Mouse (Mus musculus): ENCODE data around the gene Bri3bp.

The Bri3bp gene

GRCm38 (mm10) chr5:125457538-125457937, 16.2 kb downstream of the Bri3bp start:
- DNase-seq, result no peak

DNA sequence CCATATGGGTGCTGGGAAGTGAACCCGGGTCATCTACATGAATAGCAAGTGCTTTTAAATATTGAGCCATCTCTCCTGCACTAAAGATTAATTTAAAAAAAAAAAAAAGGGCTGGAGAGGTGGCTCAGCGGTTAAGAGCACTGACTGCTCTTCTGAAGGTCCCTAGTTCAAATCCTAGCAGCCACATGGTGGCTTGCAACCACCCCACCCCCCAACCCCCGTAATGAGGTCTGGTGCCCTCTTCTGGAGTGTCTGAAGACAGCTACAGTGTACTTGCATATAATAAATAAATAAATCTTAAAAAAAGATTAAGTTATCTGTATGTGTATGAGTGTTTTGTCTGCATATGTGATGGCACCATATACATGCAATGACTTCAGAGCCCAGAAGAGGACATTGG, 19.2 kb downstream of the Bri3bp start:
- no peak for DNase-seq

GRCm38 (mm10) chr5:125461868-125462445, 20.6 kb downstream of the Bri3bp start:
- no peak for DNase-seq

DNA sequence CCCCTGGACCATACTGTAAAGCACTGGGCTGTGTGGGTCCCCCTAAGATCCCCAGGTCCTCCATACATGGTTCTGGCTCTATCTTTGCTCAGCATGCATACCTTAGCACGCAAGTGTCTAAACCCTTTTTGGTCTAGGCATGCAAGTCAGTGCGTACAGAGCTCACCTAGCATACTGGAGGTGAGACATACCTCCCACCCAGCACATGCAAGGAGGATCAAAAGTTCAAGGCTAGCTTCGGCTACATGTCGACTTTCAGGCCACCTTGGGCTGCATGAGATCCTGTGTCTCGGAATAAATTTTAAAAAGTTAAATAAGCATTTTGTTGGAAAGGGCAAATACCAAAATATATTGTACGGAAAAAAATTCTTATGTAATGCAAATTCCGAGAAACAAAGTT, 23.8 kb downstream of the Bri3bp start:
- no peak for DNase-seq

DNA sequence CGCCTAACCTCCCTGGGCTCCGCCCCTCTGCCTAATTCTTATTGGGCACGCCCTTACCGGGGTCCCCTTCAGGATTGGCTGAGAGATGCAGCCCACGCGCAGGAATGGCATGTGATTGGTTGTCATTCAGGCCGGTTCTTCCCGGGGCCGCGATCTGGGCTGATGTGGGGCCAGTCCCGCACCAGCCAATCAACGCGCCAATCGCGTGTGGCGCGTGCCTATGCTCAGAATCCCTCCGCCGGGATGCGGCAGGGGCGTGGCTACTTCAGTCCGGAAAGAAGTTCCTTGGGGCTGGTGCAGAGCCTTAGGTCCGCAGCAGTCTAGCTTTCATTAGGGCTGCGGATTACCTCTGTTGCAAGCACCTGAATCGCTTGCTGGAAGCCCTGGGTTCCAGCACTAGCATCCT, 24.3 kb downstream of the Bri3bp start:
- DNase-seq, result peak; percentile 95

DNA sequence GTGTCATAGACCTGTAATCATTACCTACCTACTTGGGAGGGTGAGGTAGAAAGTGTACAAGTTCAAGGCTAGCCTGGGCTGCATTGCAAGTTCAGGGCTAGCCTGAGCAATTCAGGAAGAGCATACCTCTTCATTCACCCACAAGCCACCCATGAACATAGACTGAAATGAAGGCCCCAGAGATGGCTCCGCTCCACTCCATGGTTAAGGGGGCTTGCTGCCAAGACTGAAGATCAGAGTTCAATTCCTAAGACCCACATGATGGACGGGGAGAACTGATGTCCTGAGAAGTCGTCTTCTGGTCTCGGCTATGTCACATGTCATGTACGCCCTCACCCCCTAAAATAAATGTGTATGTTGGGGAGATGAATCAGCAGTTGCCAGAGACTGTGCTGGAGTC, 25.1 kb downstream of the Bri3bp start:
- no peak for DNase-seq

GRCm38 (mm10) chr5:125467261-125467660, 25.9 kb downstream of the Bri3bp start:
- DNase-seq, result no peak

GRCm38 (mm10) chr5:125470713-125471112, 29.3 kb downstream of the Bri3bp start:
- no peak for DNase-seq

DNA sequence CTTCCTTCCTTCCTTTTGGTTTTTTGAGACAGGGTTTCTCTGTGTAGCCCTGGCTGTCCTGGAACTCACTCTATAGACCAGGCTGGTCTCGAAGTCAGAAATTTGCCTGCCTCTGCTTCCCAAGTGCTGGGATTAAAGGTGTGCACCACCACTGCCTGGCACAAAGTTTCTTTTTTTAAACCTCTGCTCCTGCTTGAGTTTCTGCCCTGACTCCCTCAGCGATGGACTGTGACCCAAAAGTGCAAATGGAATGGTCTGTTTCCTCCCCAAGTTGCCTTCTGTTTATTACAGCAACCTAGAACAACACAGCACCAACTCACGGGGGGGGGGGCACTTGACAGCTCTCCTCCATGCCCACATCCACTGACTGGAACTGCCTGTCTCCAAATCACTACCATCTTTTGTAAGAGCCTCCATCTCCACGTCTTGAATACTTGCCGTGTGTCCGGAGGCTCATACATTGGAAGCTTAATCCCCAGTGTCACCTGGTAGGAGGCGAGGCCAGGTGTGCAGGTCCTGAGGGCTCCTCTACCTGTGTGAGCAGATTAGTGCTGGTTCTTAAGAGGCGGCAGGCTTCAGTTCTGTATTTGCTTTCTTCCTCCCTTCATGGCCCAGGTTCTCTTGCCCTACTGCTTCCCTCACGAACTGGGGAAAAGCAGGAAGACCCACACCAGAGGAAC, 31.6 kb downstream of the Bri3bp start:
- DNase-seq, result no peak

- no peak for DNase-seq
Observed at GRCm38 (mm10) chr5:125475030-125475429, 33.7 kb downstream of the Bri3bp start.

DNA sequence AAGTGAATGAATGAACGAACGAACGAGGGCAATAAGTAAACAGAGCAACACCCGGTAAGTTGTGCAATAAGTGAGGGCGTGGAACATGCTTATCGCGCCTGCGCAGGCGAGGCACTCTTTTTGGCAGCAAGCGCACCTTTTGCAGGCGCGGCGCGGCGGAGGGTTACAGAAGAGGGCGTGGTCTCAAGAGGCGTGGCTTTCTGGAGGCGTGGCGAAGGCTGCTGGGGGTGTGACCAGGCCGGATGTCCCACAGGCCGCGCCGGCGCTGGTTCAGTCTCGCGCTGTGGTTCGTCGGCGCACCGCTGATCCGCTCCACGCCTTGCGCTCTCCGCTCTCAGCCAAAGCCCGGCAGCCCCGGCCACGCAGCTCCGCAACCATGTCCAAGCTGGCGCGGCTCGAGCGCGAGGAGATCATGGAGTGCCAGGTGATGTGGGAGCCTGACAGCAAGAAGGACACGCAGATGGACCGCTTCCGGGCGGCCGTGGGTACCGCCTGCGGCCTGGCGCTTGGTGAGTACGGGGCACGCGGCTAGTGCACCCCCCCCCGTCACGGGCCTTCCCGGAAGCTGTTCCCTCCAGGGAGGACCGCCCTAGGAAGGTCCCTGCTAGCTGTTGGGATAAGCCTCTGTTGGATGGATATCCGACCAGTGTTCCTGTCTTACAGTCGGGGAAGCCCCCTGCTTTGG, 34.4 kb downstream of the Bri3bp start, which contains the start of gene Aacs:
Gene Aacs, plus strand, starts transcription at position 214 of the 685 bp plus-strand sequence.
- DNase-seq, result peak; percentile 98

DNA sequence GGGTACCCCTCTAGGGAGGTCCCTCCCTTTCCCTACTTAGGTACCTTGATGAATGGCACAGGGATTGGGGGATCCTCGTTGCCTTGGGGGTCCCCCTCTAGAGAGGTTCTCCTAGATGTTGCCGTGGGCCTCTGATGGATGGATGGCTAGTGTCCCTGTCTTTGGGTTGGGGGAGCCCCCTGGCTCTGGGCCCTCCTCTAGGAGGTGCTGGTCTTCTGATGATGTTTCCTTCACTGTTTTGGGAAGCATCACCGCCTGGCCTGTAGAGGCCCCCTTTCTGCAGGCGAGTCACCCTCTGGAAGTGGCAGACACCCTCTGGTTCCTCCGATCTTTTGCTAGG, 34.9 kb downstream of the Bri3bp start:
- peak; percentile 42 for DNase-seq

DNA sequence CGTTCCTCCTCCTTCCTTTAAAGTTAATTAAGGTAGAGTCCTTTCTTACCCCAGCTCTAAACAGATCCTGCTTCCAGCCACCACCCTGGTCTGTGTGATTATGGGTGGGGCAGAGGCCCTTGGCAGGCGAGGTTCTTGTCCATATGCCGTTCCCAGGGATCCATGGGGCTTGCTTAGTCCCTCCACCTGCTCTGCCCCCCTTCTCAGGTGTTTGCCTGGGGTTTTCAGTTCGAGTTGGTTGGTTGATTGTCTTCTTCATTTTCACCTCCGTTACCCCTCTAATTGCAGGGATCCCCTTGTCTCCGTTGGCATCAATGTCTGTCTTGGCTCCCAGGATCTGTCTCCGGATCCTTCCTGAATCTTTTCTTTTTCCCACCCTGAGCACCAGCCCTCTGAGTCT, 35.4 kb downstream of the Bri3bp start:
- peak; percentile 50 for DNase-seq

DNA sequence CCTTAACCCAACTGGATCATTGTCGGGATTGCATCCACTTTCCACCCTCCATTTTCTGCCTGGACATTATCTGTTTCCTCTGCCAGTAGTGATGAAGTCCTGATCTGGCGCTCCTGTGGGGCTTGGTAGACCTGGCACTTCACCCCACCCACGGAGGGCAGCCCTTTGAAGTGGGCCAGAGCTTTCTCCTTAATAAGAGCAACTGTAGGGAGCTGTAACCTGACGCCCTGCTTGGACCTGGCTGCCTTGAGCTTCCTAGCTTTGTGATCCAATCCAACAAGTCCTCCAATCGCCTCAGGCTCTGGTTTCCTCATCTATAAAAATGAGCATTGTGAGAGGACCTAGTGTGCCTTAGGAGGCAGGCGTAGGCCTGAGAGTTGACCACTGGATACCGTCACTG, 36.2 kb downstream of the Bri3bp start:
- no peak for DNase-seq

DNA sequence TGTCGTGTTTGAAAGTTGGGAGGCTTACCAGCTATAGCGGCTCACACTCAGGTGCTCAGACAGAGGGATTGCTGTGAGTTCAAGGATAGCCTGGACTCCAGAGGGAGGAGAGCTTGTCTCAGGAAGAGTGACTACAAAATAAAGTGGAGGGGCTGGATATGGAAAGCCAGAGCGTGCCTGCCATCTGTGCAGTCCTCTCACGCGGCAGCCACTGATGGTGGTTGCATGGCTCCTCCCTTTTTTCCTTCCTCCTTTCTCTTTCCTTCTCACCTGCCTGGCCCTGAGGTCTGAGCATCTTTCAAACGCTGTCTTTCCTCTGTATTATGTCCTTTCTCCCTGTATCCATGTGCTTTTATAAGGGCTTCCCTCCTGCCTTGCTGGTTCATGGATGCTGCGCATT, 36.7 kb downstream of the Bri3bp start:
- no peak for DNase-seq

DNA sequence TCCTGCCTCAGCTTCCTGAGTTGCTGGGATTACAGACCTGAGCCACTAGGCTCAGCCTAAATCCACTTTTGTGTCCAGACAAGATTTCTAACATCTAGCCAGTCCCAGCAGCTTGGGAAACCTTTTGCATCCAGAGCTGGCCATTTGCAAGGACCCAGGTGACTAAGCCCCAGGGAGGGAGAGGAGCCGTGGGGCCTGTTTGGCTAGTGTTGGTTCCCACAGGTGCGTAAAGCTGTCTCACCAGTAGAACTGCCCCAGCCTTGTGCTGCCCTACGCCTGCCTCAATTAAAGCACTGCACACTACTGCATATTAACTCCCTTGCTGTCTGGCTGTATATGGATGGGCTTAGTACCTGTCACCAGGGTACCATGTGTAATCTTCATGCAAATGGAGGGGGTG, 38.0 kb downstream of the Bri3bp start:
- no peak for DNase-seq

DNA sequence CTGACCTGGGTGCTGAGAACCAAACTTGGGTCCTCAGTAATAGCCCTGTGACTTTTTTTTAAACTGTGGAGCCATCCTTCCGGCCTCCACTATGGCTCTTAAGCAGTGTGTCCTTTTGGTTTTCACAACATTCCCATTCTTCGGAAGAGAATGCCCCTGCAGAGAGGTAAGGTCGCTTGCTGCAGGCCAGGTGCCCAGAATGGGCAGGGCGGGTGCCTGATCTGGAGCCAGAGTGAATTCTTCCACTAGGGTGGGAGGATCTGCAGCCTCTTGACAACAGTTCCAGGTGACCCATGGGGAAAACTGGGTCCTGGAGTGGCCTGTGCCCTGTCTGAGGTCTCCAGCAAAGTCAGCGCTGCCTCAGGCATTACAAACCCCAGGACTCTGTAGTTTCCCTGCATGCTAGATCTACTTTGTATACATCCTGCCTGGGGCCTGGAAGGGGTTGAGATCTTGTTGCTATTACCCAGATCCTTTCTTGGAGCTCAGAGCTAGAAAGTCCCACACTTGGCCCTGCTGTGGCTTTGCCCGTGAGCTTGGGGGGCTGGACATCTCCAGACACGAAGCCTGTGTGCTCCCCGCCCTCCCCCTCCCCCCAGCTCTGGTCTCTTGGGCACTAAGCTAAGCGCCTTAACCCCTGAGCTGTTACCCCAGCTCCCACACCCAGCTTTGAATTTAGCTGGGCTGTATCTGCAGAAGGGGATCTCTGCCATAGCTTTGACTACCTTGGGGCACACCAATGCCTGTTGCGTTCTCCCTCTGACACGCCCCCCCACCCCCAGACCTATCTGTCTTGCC, 39.3 kb downstream of the Bri3bp start:
- DNase-seq, result no peak

GRCm38 (mm10) chr5:125482474-125482873, 41.1 kb downstream of the Bri3bp start:
- no peak for DNase-seq

DNA sequence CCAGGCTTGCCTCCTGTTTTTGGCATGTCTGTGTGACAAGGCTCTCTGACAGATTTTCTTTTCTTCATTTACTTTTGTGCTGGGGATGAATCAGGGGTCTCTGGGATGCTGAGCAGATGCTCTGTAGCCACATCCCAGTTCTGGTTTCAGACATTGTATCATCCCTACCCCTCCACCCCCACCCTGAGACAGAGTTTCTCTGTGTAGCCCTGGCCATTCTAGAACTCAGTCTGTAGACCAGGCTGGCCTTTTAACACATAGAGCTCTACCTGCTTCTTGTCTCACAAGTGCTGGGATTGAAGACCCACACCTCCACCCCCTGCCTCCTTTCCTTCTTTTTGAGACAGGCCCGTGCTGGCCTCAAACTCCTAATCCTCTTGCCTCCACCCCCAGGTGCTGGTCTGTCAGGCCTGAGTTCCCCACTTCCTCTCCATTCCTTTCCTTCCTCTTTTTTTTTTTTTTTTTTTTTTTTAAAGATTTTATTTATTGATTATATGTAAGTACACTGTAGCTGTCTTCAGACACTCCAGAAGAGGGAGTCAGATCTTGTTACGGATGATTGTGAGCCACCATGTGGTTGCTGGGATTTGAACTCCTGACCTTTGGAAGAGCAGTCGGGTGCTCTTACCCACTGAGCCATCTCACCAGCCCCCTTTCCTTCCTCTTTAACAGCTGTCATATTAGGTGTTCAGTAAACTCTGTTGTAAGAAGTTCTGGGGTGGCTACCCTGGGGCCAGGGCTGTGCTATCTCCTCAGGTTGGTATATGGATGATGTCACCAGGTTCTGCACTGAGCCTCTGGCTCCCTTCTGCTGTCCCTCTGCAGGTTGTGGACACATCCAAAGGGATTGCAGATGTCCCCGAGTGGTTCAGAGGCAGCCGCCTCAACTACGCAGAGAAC, 42.6 kb downstream of the Bri3bp start:
- DNase-seq, result no peak

DNA sequence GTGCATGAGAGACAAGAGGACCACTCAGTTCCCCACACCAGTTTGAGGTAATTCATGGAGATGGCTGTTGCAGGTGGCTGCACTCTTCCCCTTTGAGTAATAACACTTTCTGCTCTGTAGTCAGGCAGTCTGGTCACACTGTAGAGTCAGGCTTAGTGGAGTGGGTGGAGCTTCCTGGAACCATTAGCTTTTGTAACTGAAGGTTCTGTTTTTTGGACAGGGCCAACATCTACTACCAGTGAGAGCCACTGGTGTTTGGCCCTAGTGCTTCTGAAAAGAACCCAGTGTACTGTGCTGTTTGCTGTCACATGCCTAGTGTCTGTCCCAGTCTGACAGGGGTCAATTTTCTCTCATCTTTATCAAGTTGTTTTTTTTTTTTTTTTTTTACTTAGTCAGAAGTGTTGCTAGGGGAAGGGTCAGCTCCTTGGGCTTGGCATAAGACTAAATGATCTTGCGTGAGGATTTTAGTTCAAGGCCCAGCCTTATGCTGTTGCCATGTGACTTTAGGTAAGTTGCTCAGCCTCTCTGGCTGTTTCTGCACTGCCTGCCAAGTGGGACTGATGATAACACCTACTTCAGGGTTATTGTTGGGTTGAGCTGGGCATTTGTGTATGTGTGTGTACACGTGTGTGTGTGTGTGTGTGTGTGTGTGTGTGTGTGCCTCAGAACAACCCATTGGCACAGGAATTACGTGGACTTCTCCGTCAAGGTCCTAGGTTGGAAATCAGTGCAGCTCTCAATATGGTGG, 43.8 kb downstream of the Bri3bp start:
- no peak for DNase-seq

DNA sequence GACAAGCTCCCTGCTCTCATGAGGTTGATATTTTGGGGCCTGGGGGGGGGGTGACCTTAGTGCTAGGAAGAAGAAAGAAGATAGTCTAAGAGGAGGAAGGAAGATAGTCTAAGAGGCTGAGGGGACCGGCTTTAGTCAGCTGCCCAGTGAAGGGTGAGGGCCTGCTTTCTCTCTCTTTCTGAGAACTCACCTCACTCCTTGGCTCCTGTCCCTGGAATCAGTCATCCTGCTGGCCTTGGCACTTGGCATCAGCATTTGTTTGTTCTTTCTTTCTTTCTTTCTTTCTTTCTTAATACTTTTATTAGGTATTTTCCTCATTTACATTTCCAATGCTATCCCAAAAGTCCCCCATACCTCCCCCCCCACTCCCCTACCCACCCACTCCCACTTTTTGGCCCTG, 44.7 kb downstream of the Bri3bp start:
- no peak for DNase-seq
